Mouse (Mus musculus) myocyte (in vitro differentiated cells): ENCODE results near the gene Zfc3h1. TPM values are rescaled to one million over a fixed set of nuclear protein-coding genes. Genes with fewer than 3 reads are reported as not detected.

Experiments used
- H3K27me3 ChIP-seq: one replicate; pipeline ENCODE4 v1.6.1; 2011; ENCODE audit not compliant: control insufficient read depth, insufficient read depth, insufficient read length
- H3K36me3 ChIP-seq: one replicate; pipeline ENCODE4 v1.6.1; 2011; ENCODE audit not compliant: control insufficient read depth, insufficient read depth
- H3K4me2 ChIP-seq: one replicate; pipeline ENCODE4 v1.6.1; 2011; ENCODE audit warnings: low read depth, control low read depth
- H3K4me3 ChIP-seq: one replicate; pipeline ENCODE4 v1.5.1; 2011; ENCODE audit warnings: mild to moderate bottlenecking, control low read depth, moderate library complexity
- H3K79me2 ChIP-seq: one replicate; pipeline ENCODE4 v1.6.1; 2011; ENCODE audit not compliant: control insufficient read depth, insufficient read depth
- H3ac ChIP-seq: one replicate; pipeline ENCODE4 v1.6.1; 2011; ENCODE audit not compliant: control insufficient read depth, insufficient read length
- CEBPB ChIP-seq: IDR thresholded peaks from 2 replicates; pipeline ENCODE4 v1.6.1; 2011; ENCODE audit warnings: mild to moderate bottlenecking, moderate library complexity; ENCODE audit not compliant: poor library complexity, insufficient read depth, severe bottlenecking
- E2F4 ChIP-seq: IDR thresholded peaks from one replicate; pipeline ENCODE4 v1.6.1; 2011; ENCODE audit warnings: mild to moderate bottlenecking, control low read depth, moderate library complexity; ENCODE audit not compliant: insufficient read depth
- MAX ChIP-seq: IDR thresholded peaks from one replicate; pipeline ENCODE4 v1.6.1; 2011; ENCODE audit warnings: low read depth, mild to moderate bottlenecking, control low read depth
- MYOD1 ChIP-seq, 3 experiments: IDR thresholded peaks; one replicate each; pipeline ENCODE4 v1.6.1; 2011; ENCODE audit warnings: control low read depth in 2 of 3, low read depth in 2 of 3, mild to moderate bottlenecking in 2 of 3, moderate library complexity in 1 of 3; ENCODE audit not compliant: insufficient read length in 2 of 3, control insufficient read depth in 1 of 3
- MYOG ChIP-seq, 3 experiments: IDR thresholded peaks; one replicate each; pipeline ENCODE4 v1.6.1; 2011; ENCODE audit warnings: control low read depth in 2 of 3, low read depth in 2 of 3, mild to moderate bottlenecking in 2 of 3; ENCODE audit not compliant: insufficient read length in 2 of 3, control insufficient read depth in 1 of 3, insufficient read depth in 1 of 3
- POLR2A ChIP-seq: IDR thresholded peaks from one replicate; pipeline ENCODE4 v1.6.1; 2011; ENCODE audit warnings: low read depth, mild to moderate bottlenecking, control low read depth, moderate library complexity; ENCODE audit not compliant: insufficient read length
- POLR2AphosphoS2 ChIP-seq: IDR thresholded peaks from one replicate; pipeline ENCODE4 v1.6.1; 2011; ENCODE audit warnings: low read depth, control low read depth; ENCODE audit not compliant: insufficient read length
- REST ChIP-seq: IDR thresholded peaks from one replicate; pipeline ENCODE4 v1.6.1; 2011; ENCODE audit warnings: mild to moderate bottlenecking, control low read depth, moderate library complexity; ENCODE audit not compliant: insufficient read depth, insufficient read length
- SRF ChIP-seq: IDR thresholded peaks from one replicate; pipeline ENCODE4 v1.6.1; 2011; ENCODE audit warnings: low read depth; ENCODE audit not compliant: control insufficient read depth, insufficient read length
- TCF12 ChIP-seq: IDR thresholded peaks from one replicate; pipeline ENCODE4 v1.6.1; 2011; ENCODE audit warnings: mild to moderate bottlenecking, control low read depth; ENCODE audit not compliant: poor library complexity, insufficient read depth, severe bottlenecking
- TCF3 ChIP-seq: IDR thresholded peaks from one replicate; pipeline ENCODE4 v1.6.1; 2011; ENCODE audit warnings: low read depth, control low read depth; ENCODE audit not compliant: insufficient read length
- USF1 ChIP-seq: IDR thresholded peaks from one replicate; pipeline ENCODE4 v1.6.1; 2011; ENCODE audit warnings: low read depth, mild to moderate bottlenecking, control low read depth, moderate library complexity
- polyA plus RNA-seq: library from polyadenylated mRNA; unstranded; fragments of >200 nt; fragmentation: generic; extraction: Trizol; gene quantifications from one replicate; pipeline ENCODE4 v1.2.1, GENCODE M21; 2012; ENCODE audit warnings: missing spikeins

Gene Zfc3h1
- polyA plus RNA-seq, 1 experiment: 9.0 TPM

DNA sequence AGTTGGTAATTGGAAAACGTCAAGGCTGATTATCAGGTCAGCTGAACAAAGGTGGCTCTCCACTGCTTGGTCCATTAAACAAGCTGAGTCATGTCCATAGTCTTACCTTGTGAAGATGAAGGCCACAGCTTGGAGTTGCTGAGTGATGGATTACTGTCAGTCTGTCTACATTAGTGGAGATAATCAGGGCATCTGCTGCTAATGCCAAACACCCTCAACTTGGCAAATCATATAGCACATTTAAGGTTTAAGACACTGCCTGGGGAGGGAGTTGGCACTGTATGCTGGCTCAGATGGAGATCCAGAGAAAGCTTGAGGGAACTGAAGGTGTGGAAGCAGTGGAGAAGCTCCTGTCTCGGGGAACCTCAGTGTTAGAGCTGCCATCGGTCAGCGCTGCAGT is 52.5 kb downstream of the Zfc3h1 start:
- Histone ChIP-seq H3K27me3 (no peaks in the 10 kb centered on the region), H3K79me2 (no peaks in the 10 kb centered on the region), H3K4me3 (no peak overlapping the region), H3K36me3 (peaks cover 40% of the 10 kb centered on the region), H3K4me2 (no peak overlapping the region), H3ac (no peak overlapping the region)
- no peak for TF ChIP-seq USF1
- TF ChIP-seq POLR2AphosphoS2: peak; percentile 21
- TF ChIP-seq TCF3: no peak
- no peak for TF ChIP-seq MAX
- no peak for TF ChIP-seq SRF

GRCm38 (mm10) chr10:115448614-115449013 is 63.9 kb downstream of the Zfc3h1 start:
- peaks cover 4% of the 10 kb centered on the region for H3K27me3 ChIP-seq
- no peak overlapping the region for H3ac ChIP-seq
- no peaks in the 10 kb centered on the region for H3K79me2 ChIP-seq
- TF ChIP-seq TCF12: no peak
- TF ChIP-seq REST: no peak
- no peak for TF ChIP-seq MAX
- no peak for TF ChIP-seq SRF
- TF ChIP-seq POLR2AphosphoS2: no peak
- no peak for TF ChIP-seq USF1
- no peak for TF ChIP-seq POLR2A
- TF ChIP-seq MYOG (IDR thresholded peaks at IDR 0.05; ENCODE audit: control insufficient read depth in 1 of 3, insufficient read depth in 1 of 3, insufficient read length in 2 of 3, low read depth in 2 of 3): no peak
- no peak for TF ChIP-seq CEBPB
- TF ChIP-seq TCF3: no peak
- TF ChIP-seq MYOD1 (IDR thresholded peaks at IDR 0.05; ENCODE audit: control insufficient read depth in 1 of 3, insufficient read length in 2 of 3, low read depth in 2 of 3): no peak
- H3K36me3 ChIP-seq: no peaks in the 10 kb centered on the region
- H3K4me2 ChIP-seq: no peak overlapping the region
- no peak overlapping the region for H3K4me3 ChIP-seq

DNA sequence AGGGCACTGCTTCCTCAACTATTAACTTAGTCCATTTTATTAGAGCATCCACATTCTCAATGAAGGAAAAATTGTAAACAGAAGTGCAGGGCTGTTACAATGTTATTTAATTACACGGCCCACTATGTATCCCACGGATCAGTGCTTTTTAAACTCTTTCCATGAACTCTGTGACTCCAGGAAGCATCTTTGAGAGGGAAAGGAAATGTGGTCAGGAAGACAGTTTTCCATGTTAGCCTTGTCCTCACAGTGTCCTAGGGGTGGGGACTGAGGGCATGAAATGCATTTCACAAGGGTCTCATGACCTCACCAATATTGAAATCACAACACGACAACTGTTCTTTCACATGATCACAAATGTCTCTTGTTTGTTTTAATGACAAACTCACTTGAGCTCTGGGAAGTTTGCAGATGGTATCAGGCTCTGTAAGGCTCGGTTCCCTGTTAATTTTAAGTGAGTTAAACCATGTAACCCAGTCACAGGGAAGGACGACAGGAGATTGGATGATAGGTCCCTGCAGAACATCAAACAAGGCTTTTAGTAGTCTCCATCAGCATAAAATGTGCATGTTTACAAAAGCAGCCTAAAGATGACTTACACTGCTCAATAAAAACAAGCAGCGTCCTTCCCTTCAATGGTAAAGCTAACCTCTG is 72.7 kb downstream of the Zfc3h1 start:
- no peak overlapping the region for H3K4me3 ChIP-seq
- H3K79me2 ChIP-seq: no peaks in the 10 kb centered on the region
- H3K36me3 ChIP-seq: no peaks in the 10 kb centered on the region
- peaks cover 6% of the 10 kb centered on the region for H3K27me3 ChIP-seq
- no peak overlapping the region for H3K4me2 ChIP-seq
- no peak overlapping the region for H3ac ChIP-seq
- TF ChIP-seq REST: no peak
- no peak for TF ChIP-seq USF1

DNA sequence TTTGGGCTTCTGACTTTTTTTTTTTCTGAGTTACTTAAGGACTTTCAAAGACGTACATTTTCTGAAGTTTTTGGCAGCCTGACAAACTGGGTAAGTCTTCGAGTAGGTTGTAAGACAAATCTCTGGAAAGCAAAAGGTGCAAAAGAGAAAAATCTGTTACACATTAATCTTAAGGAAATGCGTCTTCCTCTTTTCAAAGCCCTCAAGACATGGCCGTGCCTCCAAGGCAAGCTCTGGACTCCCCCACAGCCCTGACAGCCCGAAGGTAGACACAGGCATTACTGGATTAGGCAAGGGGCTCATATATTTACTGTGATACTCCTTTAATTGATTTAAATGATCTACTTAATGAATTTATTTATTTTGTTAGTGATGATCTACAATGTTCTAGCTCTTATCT is 77.9 kb downstream of the Zfc3h1 start:
- Histone ChIP-seq H3K36me3 (no peaks in the 10 kb centered on the region), H3K4me3 (no peak overlapping the region), H3K79me2 (no peaks in the 10 kb centered on the region), H3K4me2 (no peak overlapping the region), H3ac (no peak overlapping the region), H3K27me3 (peaks cover 6% of the 10 kb centered on the region)
- no peak for TF ChIP-seq TCF3
- no peak for TF ChIP-seq MAX
- TF ChIP-seq POLR2A: no peak
- no peak for TF ChIP-seq MYOD1 (IDR thresholded peaks at IDR 0.05; ENCODE audit: control insufficient read depth in 1 of 3, insufficient read length in 2 of 3, low read depth in 2 of 3)
- no peak for TF ChIP-seq MYOG (IDR thresholded peaks at IDR 0.05; ENCODE audit: control insufficient read depth in 1 of 3, insufficient read depth in 1 of 3, insufficient read length in 2 of 3, low read depth in 2 of 3)
- TF ChIP-seq REST: no peak
- no peak for TF ChIP-seq CEBPB
- no peak for TF ChIP-seq USF1
- no peak for TF ChIP-seq TCF12
- TF ChIP-seq SRF: no peak
- TF ChIP-seq E2F4: no peak
- no peak for TF ChIP-seq POLR2AphosphoS2

GRCm38 (mm10) chr10:115465072-115465471 is 80.3 kb downstream of the Zfc3h1 start:
- Histone ChIP-seq H3K4me3 (no peak overlapping the region), H3K79me2 (no peaks in the 10 kb centered on the region), H3K27me3 (peaks cover 6% of the 10 kb centered on the region), H3ac (no peak overlapping the region), H3K4me2 (no peak overlapping the region), H3K36me3 (no peaks in the 10 kb centered on the region)
- TF ChIP-seq MAX (no peak), TCF3 (no peak), MYOD1 (IDR thresholded peaks at IDR 0.05; ENCODE audit: control insufficient read depth in 1 of 3, insufficient read length in 2 of 3, low read depth in 2 of 3) (no peak), REST (no peak), CEBPB (no peak), POLR2AphosphoS2 (no peak), TCF12 (no peak), POLR2A (no peak), SRF (no peak), USF1 (no peak), E2F4 (no peak), MYOG (IDR thresholded peaks at IDR 0.05; ENCODE audit: control insufficient read depth in 1 of 3, insufficient read depth in 1 of 3, insufficient read length in 2 of 3, low read depth in 2 of 3) (no peak)
